Mouse (Mus musculus): ENCODE data around the gene Lrp1. TPM values are rescaled to one million over a fixed set of nuclear protein-coding genes. Genes with fewer than 3 reads are reported as not detected.

The Lrp1 gene
- polyA plus RNA-seq, 1 experiment from 2014 or later: 109 TPM

GRCm38 (mm10) chr10:127618173-127618572 lies 2.8 kb downstream of the Lrp1 start:
- peak overlapping the region; percentile 94 for H3K4me2 ChIP-seq (ENCODE audit: low read length)
- H3K36me3 ChIP-seq (ENCODE audit: control insufficient read depth, insufficient read depth, low read length): no peaks in the 10 kb centered on the region
- H3K9me3 ChIP-seq (ENCODE audit: control insufficient read depth, low read length): no peaks in the 10 kb centered on the region
- peak overlapping the region; percentile 87 for H3K9ac ChIP-seq (ENCODE audit: low read depth, low read length)
- ATAC-seq: no peak
- 41% methylated on average over 6 of the region's 6 CpGs for WGBS
- no peak overlapping the region for H3K27ac ChIP-seq (ENCODE audit: low read depth, low read length)
- H3K4me3 ChIP-seq (ENCODE audit: low read length): peak overlapping the region; percentile 75; the same call in 1 of the 2 replicates
- peaks cover 61% of the 10 kb centered on the region for H3K4me1 ChIP-seq (ENCODE audit: control insufficient read depth, insufficient read depth, low read depth, low read length)
- no peaks in the 10 kb centered on the region for H3K27me3 ChIP-seq (replicated peaks; ENCODE audit: control insufficient read depth, insufficient read depth, low read length)

- Histone ChIP-seq H3K27me3 (replicated peaks; ENCODE audit: control insufficient read depth, insufficient read depth, low read length) (no peaks in the 10 kb centered on the region), H3K4me1 (ENCODE audit: control insufficient read depth, insufficient read depth, low read depth, low read length) (peaks cover 60% of the 10 kb centered on the region), H3K4me3 (ENCODE audit: low read length) (no peak overlapping the region), H3K9ac (ENCODE audit: low read depth, low read length) (peak overlapping the region; percentile 3; the same call in 1 of the 2 replicates), H3K9me3 (ENCODE audit: control insufficient read depth, low read length) (no peaks in the 10 kb centered on the region), H3K36me3 (ENCODE audit: control insufficient read depth, insufficient read depth, low read length) (peaks cover 3% of the 10 kb centered on the region; the same call in 1 of the 2 replicates), H3K4me2 (ENCODE audit: low read length) (peak overlapping the region; percentile 94), H3K27ac (ENCODE audit: low read depth, low read length) (no peak overlapping the region)
- ATAC-seq: no peak
- WGBS: 58% methylated on average over 4 of the region's 4 CpGs
Observed at GRCm38 (mm10) chr10:127617294-127617693, 3.7 kb downstream of the Lrp1 start.

DNA sequence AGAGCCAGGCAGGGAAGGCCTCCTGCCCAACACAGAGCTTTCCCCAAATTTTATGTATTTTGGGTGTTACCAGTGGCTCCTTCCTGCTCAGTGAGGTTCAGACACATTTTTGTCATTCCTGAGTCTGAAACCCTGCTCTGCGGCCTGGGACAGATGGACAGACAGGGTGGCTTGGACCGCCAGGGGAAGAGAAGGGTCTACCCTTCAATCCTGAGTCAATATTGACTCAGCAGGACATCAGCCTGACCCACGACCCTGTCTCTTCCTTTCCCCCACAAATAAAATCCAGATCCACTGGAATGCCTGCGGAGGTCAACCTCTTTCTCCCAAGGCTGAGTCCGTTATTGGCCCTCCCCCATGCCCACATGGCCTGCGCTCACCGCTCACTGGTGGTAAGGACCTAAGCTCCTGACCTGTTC lies 4.7 kb downstream of the Lrp1 start:
- H3K9ac ChIP-seq (ENCODE audit: low read depth, low read length): no peak overlapping the region
- H3K27ac ChIP-seq (ENCODE audit: low read depth, low read length): peak overlapping the region; percentile 49
- peaks cover 54% of the 10 kb centered on the region for H3K4me1 ChIP-seq (ENCODE audit: control insufficient read depth, insufficient read depth, low read depth, low read length)
- H3K4me2 ChIP-seq (ENCODE audit: low read length): no peak overlapping the region; the same call in 1 of the 2 replicates
- 42% methylated on average over 7 of the region's 7 CpGs for WGBS
- H3K4me3 ChIP-seq (ENCODE audit: low read length): no peak overlapping the region
- H3K9me3 ChIP-seq (ENCODE audit: control insufficient read depth, low read length): no peaks in the 10 kb centered on the region
- H3K36me3 ChIP-seq (ENCODE audit: control insufficient read depth, insufficient read depth, low read length): peaks cover 13% of the 10 kb centered on the region
- H3K27me3 ChIP-seq (replicated peaks; ENCODE audit: control insufficient read depth, insufficient read depth, low read length): no peaks in the 10 kb centered on the region
- ATAC-seq: no peak

DNA sequence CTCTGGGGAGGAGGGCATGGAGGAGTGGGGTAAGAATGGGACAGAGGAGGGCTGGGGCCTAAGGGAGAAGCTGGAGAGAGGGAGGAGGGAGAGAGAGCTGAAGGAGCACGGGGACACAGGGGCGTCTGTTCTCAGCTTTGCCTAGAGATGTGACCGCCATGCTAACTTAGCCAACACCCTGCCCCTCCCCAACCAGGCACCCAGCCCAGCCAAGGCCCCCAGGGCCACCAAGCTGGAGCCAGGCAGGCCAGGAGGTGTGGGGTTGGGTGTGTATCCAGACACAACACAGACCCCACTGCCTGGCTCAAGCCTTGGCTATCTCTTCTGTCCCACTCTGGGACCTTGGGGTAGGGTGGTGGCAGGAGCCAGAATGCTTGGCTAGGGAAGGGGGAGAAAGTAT lies 5.4 kb downstream of the Lrp1 start:
- Histone ChIP-seq H3K27me3 (replicated peaks; ENCODE audit: control insufficient read depth, insufficient read depth, low read length) (no peaks in the 10 kb centered on the region), H3K4me2 (ENCODE audit: low read length) (peak overlapping the region; percentile 1; the same call in 1 of the 2 replicates), H3K36me3 (ENCODE audit: control insufficient read depth, insufficient read depth, low read length) (peaks cover 18% of the 10 kb centered on the region), H3K4me3 (ENCODE audit: low read length) (no peak overlapping the region), H3K27ac (ENCODE audit: low read depth, low read length) (peak overlapping the region; percentile 49), H3K4me1 (ENCODE audit: control insufficient read depth, insufficient read depth, low read depth, low read length) (peaks cover 54% of the 10 kb centered on the region), H3K9ac (ENCODE audit: low read depth, low read length) (0 out of 2 replicates have a peak overlapping the region, but pooled peaks have one; percentile 29), H3K9me3 (ENCODE audit: control insufficient read depth, low read length) (no peaks in the 10 kb centered on the region)
- WGBS: 51% methylated on average over 3 of the region's 3 CpGs
- ATAC-seq: peak; percentile 46

- Histone ChIP-seq H3K4me2 (ENCODE audit: low read length) (peak overlapping the region; percentile 20), H3K27me3 (replicated peaks; ENCODE audit: control insufficient read depth, insufficient read depth, low read length) (no peaks in the 10 kb centered on the region), H3K4me1 (ENCODE audit: control insufficient read depth, insufficient read depth, low read depth, low read length) (peaks cover 54% of the 10 kb centered on the region), H3K9me3 (ENCODE audit: control insufficient read depth, low read length) (no peaks in the 10 kb centered on the region), H3K4me3 (ENCODE audit: low read length) (no peak overlapping the region), H3K9ac (ENCODE audit: low read depth, low read length) (no peak overlapping the region), H3K36me3 (ENCODE audit: control insufficient read depth, insufficient read depth, low read length) (peaks cover 23% of the 10 kb centered on the region), H3K27ac (ENCODE audit: low read depth, low read length) (peak overlapping the region; percentile 71)
- no peak for ATAC-seq
- WGBS: 25% methylated on average over 2 of the region's 2 CpGs
Observed at GRCm38 (mm10) chr10:127615034-127615374, 5.9 kb downstream of the Lrp1 start.

GRCm38 (mm10) chr10:127614236-127615033 lies 6.5 kb downstream of the Lrp1 start:
- 20% methylated on average over 12 of the region's 12 CpGs for WGBS
- H3K4me1 ChIP-seq (ENCODE audit: control insufficient read depth, insufficient read depth, low read depth, low read length): peaks cover 54% of the 10 kb centered on the region
- H3K4me2 ChIP-seq (ENCODE audit: low read length): peak overlapping the region; percentile 20
- no peaks in the 10 kb centered on the region for H3K9me3 ChIP-seq (ENCODE audit: control insufficient read depth, low read length)
- no peak overlapping the region for H3K4me3 ChIP-seq (ENCODE audit: low read length)
- ATAC-seq: peak; percentile 82
- H3K36me3 ChIP-seq (ENCODE audit: control insufficient read depth, insufficient read depth, low read length): peaks cover 26% of the 10 kb centered on the region
- no peak overlapping the region for H3K9ac ChIP-seq (ENCODE audit: low read depth, low read length)
- peak overlapping the region; percentile 71 for H3K27ac ChIP-seq (ENCODE audit: low read depth, low read length)
- no peaks in the 10 kb centered on the region for H3K27me3 ChIP-seq (replicated peaks; ENCODE audit: control insufficient read depth, insufficient read depth, low read length)

GRCm38 (mm10) chr10:127612079-127612775 lies 8.7 kb downstream of the Lrp1 start:
- no peak for ATAC-seq

DNA sequence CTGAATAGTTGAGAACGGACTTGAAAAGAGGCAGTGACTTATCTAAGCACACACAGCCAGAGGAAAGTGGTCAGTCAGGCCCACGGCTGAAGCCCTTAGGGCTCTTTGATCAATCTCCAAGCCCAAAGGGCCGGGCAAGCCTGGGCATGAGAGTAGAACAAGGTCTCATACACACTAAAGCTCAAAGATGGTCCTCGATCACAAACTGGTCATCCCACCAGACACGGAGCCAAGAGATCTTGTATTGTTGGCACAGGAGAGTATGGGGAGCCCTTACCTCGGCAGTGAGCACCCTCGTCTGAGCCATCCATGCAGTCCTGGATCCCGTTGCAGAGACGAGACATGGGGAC lies 10.9 kb downstream of the Lrp1 start:
- Histone ChIP-seq H3K27me3 (replicated peaks; ENCODE audit: control insufficient read depth, insufficient read depth, low read length) (no peaks in the 10 kb centered on the region), H3K9me3 (ENCODE audit: control insufficient read depth, low read length) (no peaks in the 10 kb centered on the region), H3K9ac (ENCODE audit: low read depth, low read length) (no peak overlapping the region), H3K4me3 (ENCODE audit: low read length) (no peak overlapping the region), H3K36me3 (ENCODE audit: control insufficient read depth, insufficient read depth, low read length) (peaks cover 43% of the 10 kb centered on the region), H3K4me1 (ENCODE audit: control insufficient read depth, insufficient read depth, low read depth, low read length) (peaks cover 12% of the 10 kb centered on the region), H3K27ac (ENCODE audit: low read depth, low read length) (no peak overlapping the region), H3K4me2 (ENCODE audit: low read length) (no peak overlapping the region)
- ATAC-seq: no peak
- WGBS: 92% methylated on average over 9 of the region's 9 CpGs

More at GRCm38 (mm10) chr10:127612079-127612775, 8.7 kb downstream of the Lrp1 start:
- Histone ChIP-seq H3K4me1 (ENCODE audit: control insufficient read depth, insufficient read depth, low read depth, low read length) (peaks cover 32% of the 10 kb centered on the region), H3K9me3 (ENCODE audit: control insufficient read depth, low read length) (no peaks in the 10 kb centered on the region), H3K36me3 (ENCODE audit: control insufficient read depth, insufficient read depth, low read length) (peaks cover 31% of the 10 kb centered on the region), H3K27ac (ENCODE audit: low read depth, low read length) (no peak overlapping the region), H3K4me2 (ENCODE audit: low read length) (no peak overlapping the region), H3K4me3 (ENCODE audit: low read length) (no peak overlapping the region), H3K27me3 (replicated peaks; ENCODE audit: control insufficient read depth, insufficient read depth, low read length) (no peaks in the 10 kb centered on the region), H3K9ac (ENCODE audit: low read depth, low read length) (no peak overlapping the region)
- WGBS: 92% methylated on average over 14 of the region's 14 CpGs

GRCm38 (mm10) chr10:127609415-127610065 lies 11.4 kb downstream of the Lrp1 start:
- Histone ChIP-seq H3K36me3 (ENCODE audit: control insufficient read depth, insufficient read depth, low read length) (peaks cover 48% of the 10 kb centered on the region), H3K4me1 (ENCODE audit: control insufficient read depth, insufficient read depth, low read depth, low read length) (peaks cover 7% of the 10 kb centered on the region), H3K4me2 (ENCODE audit: low read length) (no peak overlapping the region), H3K27me3 (replicated peaks; ENCODE audit: control insufficient read depth, insufficient read depth, low read length) (no peaks in the 10 kb centered on the region), H3K27ac (ENCODE audit: low read depth, low read length) (no peak overlapping the region), H3K9me3 (ENCODE audit: control insufficient read depth, low read length) (no peaks in the 10 kb centered on the region), H3K4me3 (ENCODE audit: low read length) (no peak overlapping the region), H3K9ac (ENCODE audit: low read depth, low read length) (no peak overlapping the region)
- WGBS: 81% methylated on average over 9 of the region's 9 CpGs
- ATAC-seq: no peak

All from hindbrain, embryonic 16.5 days (tissue).